Mouse (Mus musculus) liver, adult 2 months (tissue): ENCODE results near the gene Myo18b. TPM values are rescaled to one million over a fixed set of nuclear protein-coding genes. Genes with fewer than 3 reads are reported as not detected.
A peak's percentile ranks its signal among the peaks of the same experiment; 100 is the strongest.

Source experiments
- DNase-seq: peaks from one replicate; pipeline ENCODE4 v3.0.0-alpha.2; 2011; ENCODE audit warnings: low read depth, low spot score; ENCODE audit errors: extremely low read depth
- H3K27ac ChIP-seq: fragments of 200-500 bp; replicated peaks from 2 replicates; pipeline ENCODE4 v1.5.1; 2012; ENCODE audit warnings: low read depth, mild to moderate bottlenecking, control low read depth, inconsistent platforms, low read length; ENCODE audit not compliant: insufficient read depth
- H3K27me3 ChIP-seq: fragments of 200-500 bp; 2 replicates; pipeline ENCODE4 v1.6.1; 2012; ENCODE audit warnings: mild to moderate bottlenecking, moderate library complexity, low read length, inconsistent platforms; ENCODE audit not compliant: control insufficient read depth, insufficient read depth
- H3K36me3 ChIP-seq: fragments of 200-500 bp; 2 replicates; pipeline ENCODE4 v1.6.1; 2012; ENCODE audit warnings: low read length, inconsistent platforms; ENCODE audit not compliant: control insufficient read depth, insufficient read depth
- H3K4me1 ChIP-seq: fragments of 200-500 bp; 2 replicates; pipeline ENCODE4 v1.6.1; 2011; ENCODE audit warnings: low read length; ENCODE audit not compliant: control insufficient read depth, insufficient read depth
- H3K4me3 ChIP-seq: fragments of 200-500 bp; 2 replicates; pipeline ENCODE4 v1.5.1; 2011; ENCODE audit warnings: low read depth, mild to moderate bottlenecking, control low read depth, low read length, moderate library complexity; ENCODE audit not compliant: insufficient read depth
- H3K79me2 ChIP-seq: fragments of 200-500 bp; 2 replicates; pipeline ENCODE4 v1.6.1; 2012; ENCODE audit warnings: inconsistent platforms, mild to moderate bottlenecking, low read length, moderate library complexity; ENCODE audit not compliant: control insufficient read depth, insufficient read depth
- H3K9ac ChIP-seq: fragments of 200-500 bp; 2 replicates; pipeline ENCODE4 v1.6.1; 2012; ENCODE audit warnings: low read depth, mild to moderate bottlenecking, control low read depth, inconsistent platforms, low read length
- CTCF ChIP-seq: fragments of 200-500 bp; IDR thresholded peaks from 2 replicates; pipeline ENCODE4 v1.5.1; 2011; ENCODE audit warnings: low read depth, low read length, control low read depth
- POLR2A ChIP-seq: fragments of 200-500 bp; IDR thresholded peaks from 2 replicates; pipeline ENCODE4 v1.6.1; 2011; ENCODE audit warnings: low read length, control low read depth; ENCODE audit not compliant: insufficient read depth; ENCODE audit errors: extremely low read depth
- WGBS: fragments of 180-500 bp; shearing (Covaris S2); methylation state at CpG from one replicate; pipeline ENCODE4 v1.1.7; 2018; 5-methylcytosine and 5-hydroxymethylcytosine counted together
- polyA plus RNA-seq: library from polyadenylated mRNA; depleted of rRNA; stranded (reverse); fragments of >200 nt; gene quantifications from 2 replicates; pipeline ENCODE4 v1.2.3, GENCODE M21; 2012
- total RNA-seq: library from RNA; depleted of rRNA; stranded (reverse); fragments of >200 nt; gene quantifications from 2 replicates; pipeline ENCODE4 v1.2.3, GENCODE M21; 2014

The Myo18b gene
- total and polyA plus RNA-seq, 2 experiments: 0.04 to 0.28 TPM

DNA sequence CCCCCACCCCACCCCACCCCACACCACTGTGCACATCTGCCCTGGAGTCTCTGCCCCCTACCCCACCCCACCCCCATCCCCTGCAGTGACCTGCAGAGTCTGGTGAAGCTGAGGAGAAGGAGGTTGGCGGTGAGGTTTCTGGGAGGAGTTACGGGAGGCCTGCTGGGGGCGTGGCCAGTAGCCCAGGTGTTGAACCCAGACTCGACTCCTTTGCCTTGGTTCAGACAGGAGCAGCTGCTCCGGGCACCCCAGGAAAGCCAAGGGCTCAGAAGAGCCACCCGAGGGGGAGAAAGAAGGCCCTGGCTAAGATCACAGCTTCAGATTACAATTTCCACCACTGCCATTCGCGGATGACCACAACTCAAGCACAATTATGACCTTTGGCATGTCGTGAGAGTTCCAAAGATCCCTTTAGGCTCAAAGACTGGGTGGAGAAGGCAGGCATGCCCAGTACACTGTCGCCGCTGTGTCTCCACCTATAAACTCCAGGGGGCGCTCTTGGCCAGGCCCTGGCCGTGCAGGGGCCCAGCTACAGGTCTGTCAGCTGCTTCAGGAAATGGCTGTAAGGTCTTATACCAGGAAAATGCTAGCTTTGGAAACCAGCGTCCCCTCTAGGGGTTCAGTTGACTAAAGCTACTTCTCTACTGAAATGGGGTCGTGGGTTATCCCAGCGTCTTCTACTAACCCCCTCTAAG lies 47.4 kb downstream of the Myo18b start:
- no peak overlapping the region for H3K27ac ChIP-seq
- H3K27me3 ChIP-seq: no peaks in the 10 kb centered on the region
- TF ChIP-seq CTCF (peak; percentile 79), POLR2A (no peak)
- no peak overlapping the region for H3K4me3 ChIP-seq
- H3K9ac ChIP-seq: no peak overlapping the region
- H3K36me3 ChIP-seq: no peaks in the 10 kb centered on the region
- no peaks in the 10 kb centered on the region for H3K79me2 ChIP-seq
- whole genome bisulfite sequencing: 7% methylated on average over 16 of the region's 16 CpGs
- peaks cover under 1% of the 10 kb centered on the region; the same call in 1 of the 2 replicates for H3K4me1 ChIP-seq
- peak; percentile 31 for DNase-seq

DNA sequence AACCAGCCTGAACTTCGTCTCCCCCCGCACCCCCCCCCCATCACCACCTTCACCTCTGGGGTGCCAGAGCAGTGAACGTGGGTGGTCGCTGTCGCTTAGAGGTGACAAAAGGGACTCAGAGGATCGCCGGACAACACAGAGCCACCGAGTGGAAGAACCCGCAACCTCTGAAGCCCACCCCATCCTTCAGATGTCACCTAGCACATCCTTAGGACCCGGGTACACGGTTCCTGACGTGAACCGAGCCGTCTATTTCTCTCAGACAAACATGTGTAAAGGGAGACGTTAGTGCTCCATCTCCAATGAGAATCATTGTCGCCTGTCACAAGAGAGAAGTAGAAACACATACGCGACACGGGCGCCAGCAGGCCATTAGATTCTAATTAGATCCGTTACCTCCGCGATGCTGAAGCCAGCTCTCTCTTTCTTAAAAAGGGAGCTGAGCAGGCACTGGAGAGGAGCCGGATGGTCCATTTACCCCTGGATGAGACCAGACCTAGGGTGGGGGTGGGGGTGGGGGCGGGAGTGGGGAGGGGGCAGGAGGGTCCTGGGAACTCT lies 48.1 kb downstream of the Myo18b start:
- DNase-seq: no peak
- TF ChIP-seq POLR2A (no peak), CTCF (no peak)
- H3K4me3 ChIP-seq: no peak overlapping the region
- H3K9ac ChIP-seq: no peak overlapping the region
- peaks cover 3% of the 10 kb centered on the region for H3K4me1 ChIP-seq
- no peak overlapping the region for H3K27ac ChIP-seq
- no peaks in the 10 kb centered on the region for H3K27me3 ChIP-seq
- no peaks in the 10 kb centered on the region for H3K79me2 ChIP-seq
- 39% methylated on average over 25 of the region's 25 CpGs for WGBS
- no peaks in the 10 kb centered on the region for H3K36me3 ChIP-seq

DNA sequence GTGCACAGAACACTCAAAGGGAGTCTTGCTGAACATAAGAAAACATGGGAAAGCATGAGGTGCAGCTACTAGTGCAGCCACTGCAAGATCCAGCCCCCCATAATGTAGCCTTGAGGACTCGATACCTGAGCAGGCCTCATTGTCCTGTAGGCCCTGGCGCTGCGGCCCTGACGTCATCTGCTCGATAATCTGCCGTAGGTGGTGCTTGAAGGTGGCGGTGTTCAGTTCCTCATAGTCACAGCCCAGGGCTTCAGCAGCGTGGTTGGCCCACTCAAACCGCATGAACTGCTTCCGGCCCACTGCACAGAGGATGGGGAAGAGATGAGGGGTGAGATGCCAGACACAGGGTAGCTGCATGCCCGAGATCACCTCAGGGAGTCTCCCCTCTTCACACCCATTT lies 50.0 kb downstream of the Myo18b start:
- H3K36me3 ChIP-seq: no peaks in the 10 kb centered on the region
- no peak overlapping the region for H3K4me3 ChIP-seq
- H3K9ac ChIP-seq: no peak overlapping the region
- no peaks in the 10 kb centered on the region for H3K27me3 ChIP-seq
- WGBS: 89% methylated on average over 11 of the region's 11 CpGs
- peaks cover 11% of the 10 kb centered on the region for H3K4me1 ChIP-seq
- DNase-seq: no peak
- H3K27ac ChIP-seq: no peak overlapping the region
- H3K79me2 ChIP-seq: no peaks in the 10 kb centered on the region
- TF ChIP-seq CTCF (no peak), POLR2A (no peak)

DNA sequence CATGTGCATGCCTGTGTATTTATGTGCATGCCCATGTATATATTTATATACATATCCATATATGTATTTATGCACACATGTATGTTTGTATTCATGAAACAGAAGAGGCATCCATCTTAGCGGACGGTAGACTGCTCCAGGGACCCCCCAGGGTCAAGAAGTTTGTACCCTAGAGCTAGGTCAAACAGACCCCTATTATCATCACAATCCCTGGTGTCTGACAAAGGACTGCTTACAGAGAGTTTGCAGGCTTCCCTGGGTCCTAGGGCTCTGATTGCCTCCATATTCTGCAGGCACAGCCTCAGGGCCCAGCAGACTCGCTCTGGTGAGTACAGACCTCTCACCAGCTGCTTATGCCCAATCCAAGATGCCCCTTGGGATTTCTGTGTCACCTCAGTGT lies 51.7 kb downstream of the Myo18b start:
- WGBS: 91% methylated on average over 3 of the region's 3 CpGs
- Histone ChIP-seq H3K9ac (no peak overlapping the region), H3K4me1 (peaks cover 11% of the 10 kb centered on the region), H3K4me3 (no peak overlapping the region), H3K27ac (no peak overlapping the region), H3K79me2 (no peaks in the 10 kb centered on the region), H3K27me3 (no peaks in the 10 kb centered on the region), H3K36me3 (no peaks in the 10 kb centered on the region)
- TF ChIP-seq CTCF (no peak), POLR2A (no peak)
- DNase-seq: no peak

DNA sequence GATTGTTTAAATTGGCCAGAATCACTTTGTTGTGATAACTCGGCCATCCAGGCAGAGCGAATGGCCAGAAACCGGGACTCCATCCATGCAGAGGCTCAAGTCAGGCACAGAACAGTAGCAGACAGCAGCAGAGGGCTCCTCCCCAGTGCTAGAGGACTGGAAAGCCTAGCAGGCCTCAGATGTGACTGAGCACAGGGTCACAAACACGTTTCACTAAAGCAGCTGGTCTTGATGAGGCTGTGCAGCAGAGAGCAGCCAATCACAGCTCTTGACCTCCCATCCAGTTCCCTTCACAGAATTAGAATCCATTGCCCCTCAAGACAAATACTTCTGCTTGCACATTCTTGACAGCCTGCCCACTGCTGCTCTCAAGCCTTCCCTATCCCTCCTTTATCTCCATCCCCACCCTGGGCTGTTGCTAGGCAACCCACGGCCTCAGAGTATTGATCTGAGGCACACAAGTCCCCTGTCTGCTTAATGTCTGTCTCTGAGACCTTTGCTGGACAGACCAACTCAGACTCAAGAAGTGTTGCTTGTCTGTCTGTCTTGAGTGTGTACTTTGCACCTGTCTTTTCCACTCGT lies 52.4 kb downstream of the Myo18b start:
- no peaks in the 10 kb centered on the region for H3K36me3 ChIP-seq
- H3K27ac ChIP-seq: no peak overlapping the region
- peak; percentile 41 for DNase-seq
- H3K79me2 ChIP-seq: no peaks in the 10 kb centered on the region
- no peak for TF ChIP-seq CTCF
- TF ChIP-seq POLR2A: no peak
- peaks cover 11% of the 10 kb centered on the region for H3K4me1 ChIP-seq
- no peak overlapping the region for H3K4me3 ChIP-seq
- WGBS: 21% methylated on average over 6 of the region's 6 CpGs
- H3K27me3 ChIP-seq: no peaks in the 10 kb centered on the region
- H3K9ac ChIP-seq: no peak overlapping the region

DNA sequence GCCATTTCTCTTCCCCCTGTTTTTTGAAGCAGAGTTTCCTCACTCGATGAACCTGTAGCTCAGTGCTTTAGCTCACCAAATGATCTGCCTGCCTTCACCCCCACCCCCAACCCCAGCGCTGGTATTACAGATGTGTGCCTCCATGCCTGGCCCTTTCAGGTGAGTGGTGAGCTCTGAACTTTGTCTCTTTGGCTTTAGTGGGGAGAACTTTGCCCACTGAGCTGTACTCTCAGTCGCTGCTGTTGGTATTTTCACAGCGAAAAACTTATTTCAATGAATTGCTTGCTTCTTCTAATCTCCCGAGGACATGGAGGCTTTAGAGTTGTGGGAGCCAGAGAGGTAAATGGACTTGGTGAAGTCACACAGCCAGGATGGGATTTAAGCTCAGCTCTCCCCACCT lies 53.5 kb downstream of the Myo18b start:
- peak; percentile 60 for DNase-seq
- WGBS: 13% methylated on average over 5 of the region's 5 CpGs
- Histone ChIP-seq H3K4me1 (peaks cover 11% of the 10 kb centered on the region), H3K79me2 (no peaks in the 10 kb centered on the region), H3K9ac (no peak overlapping the region), H3K4me3 (no peak overlapping the region), H3K27ac (no peak overlapping the region; the same call in 1 of the 2 replicates), H3K27me3 (no peaks in the 10 kb centered on the region), H3K36me3 (no peaks in the 10 kb centered on the region)
- TF ChIP-seq CTCF (no peak), POLR2A (no peak)
